Mouse (Mus musculus) heart, adult 2 months (tissue): ENCODE data around the gene Akr1c13.

Experiments
- CTCF ChIP-seq: fragments of 200-600 bp; IDR thresholded peaks from 2 replicates; pipeline ENCODE4 v1.8.1; 2022; ENCODE audit warnings: antibody characterized with exemption, mild to moderate bottlenecking, moderate library complexity
- EP300 ChIP-seq: fragments of 200-500 bp; IDR thresholded peaks from 2 replicates; pipeline ENCODE4 v1.6.1; 2011; ENCODE audit warnings: low read depth, low read length, control low read depth; ENCODE audit not compliant: insufficient read depth
- POLR2A ChIP-seq: fragments of 200-500 bp; IDR thresholded peaks from 2 replicates; pipeline ENCODE4 v1.6.1; 2011; ENCODE audit warnings: mild to moderate bottlenecking, low read depth, low read length, control low read depth; ENCODE audit not compliant: insufficient read depth

- no peak for TF ChIP-seq CTCF
- TF ChIP-seq POLR2A: no peak
- no peak for TF ChIP-seq EP300
Observed at GRCm38 (mm10) chr13:4168006-4168405, 22.9 kb upstream of the Akr1c13 start.
